24 mouse cellular contexts compared by ENCODE assay signal in genomic region chr6:97202477-97202876, GRCm38 (mm10). TPM values are rescaled to one million over a fixed set of nuclear protein-coding genes. Genes with fewer than 3 reads are reported as not detected.
DNase-seq lines count a peak whose midpoint lies in the region; ATAC-seq and TF ChIP-seq lines count a peak whose summit lies in the region.
"Had no signal": no experiment of that assay in that cellular context is flagged by ENCODE, and none has a peak within 500 bp of the region (broad histone marks: within the 10 kb centered on the region; RNA-seq: fewer than 3 reads in every experiment).

No protein-coding gene starts in this region.

- no peak for TF ChIP-seq RAD21 in CH12.LX (IDR thresholded peaks at IDR 0.05; ENCODE audit: low read depth, low read length)
- no peak for TF ChIP-seq RAD21 in MEL (IDR thresholded peaks at IDR 0.05; ENCODE audit: low read depth, low read length)

- in situ Hi-C loops in CH12.LX (cut with MboI; ENCODE audit: low pct_ligation_motif_present, low pct_unique_long_range_greater_than_20kb, low sequenced_read_pairs): loop anchor here (25.0 kb wide), 1 partner anchor 635 kb away; no protein-coding TSS in a partner anchor

- no peak overlapping the region for H3K27ac ChIP-seq in liver, embryonic 12.5 days
- no peak overlapping the region for H3K27ac ChIP-seq in CH12.LX (ENCODE audit: insufficient read depth, low read depth)
- no peak overlapping the region; the same call in 1 of the 2 replicates for H3K27ac ChIP-seq in MEL (ENCODE audit: control insufficient read depth, low read depth, low read length)
- H3K27ac ChIP-seq in kidney, embryonic 14.5 days (ENCODE audit: low read depth, low read length): no peak overlapping the region

- H3K9ac ChIP-seq in liver, embryonic 12.5 days: no peak overlapping the region
- H3K9ac ChIP-seq in CH12.LX (ENCODE audit: insufficient read depth, low read depth) (no peak overlapping the region; the same call in 1 of the 2 replicates), MEL (ENCODE audit: control insufficient read depth, low read depth, low read length, poor library complexity, severe bottlenecking) (no peak overlapping the region)
- no peak overlapping the region for H3K9ac ChIP-seq in kidney, embryonic 14.5 days (ENCODE audit: low read depth, low read length)

- peaks cover 34% of the 10 kb centered on the region for H3K4me1 ChIP-seq in liver, embryonic 12.5 days
- H3K4me1 ChIP-seq in CH12.LX (ENCODE audit: control insufficient read depth in 1 of 2, insufficient read depth in 2 of 2) (peaks cover 4 to 49% of the 10 kb centered on the region in 2 experiments), MEL (ENCODE audit: control insufficient read depth in 1 of 2, insufficient read depth in 2 of 2, low read length in 2 of 2) (peaks cover 19 to 27% of the 10 kb centered on the region in 2 experiments)
- H3K4me1 ChIP-seq in kidney, embryonic 14.5 days (ENCODE audit: control insufficient read depth, insufficient read depth, low read length): peaks cover 9% of the 10 kb centered on the region; the same call in 1 of the 2 replicates

- TF ChIP-seq EP300 in CH12.LX (IDR thresholded peaks at IDR 0.05; ENCODE audit: low read length) (no peak), MEL (IDR thresholded peaks at IDR 0.05; ENCODE audit: low read depth in 1 of 2, low read length in 2 of 2) (peak; percentile 11 to 33; a peak in 2 of 4 replicates)

- 75% methylated on average over 3 of the region's 3 CpGs for WGBS in liver, embryonic 12.5 days (ENCODE audit: insufficient replicate concordance)
- WGBS in kidney, embryonic 14.5 days: 88% methylated on average over 3 of the region's 3 CpGs

- H3K4me3 ChIP-seq in liver, embryonic 12.5 days: no peak overlapping the region
- H3K4me3 ChIP-seq in CH12.LX (replicated peaks in 1 of 3; ENCODE audit: low read depth in 2 of 3, low read length in 2 of 3, poor library complexity in 1 of 3) (no peak overlapping the region), MEL (ENCODE audit: control insufficient read depth in 1 of 2, insufficient read depth in 1 of 2, low read depth in 2 of 2, low read length in 2 of 2) (no peak overlapping the region), myocyte (no peak overlapping the region)
- H3K4me3 ChIP-seq in kidney, embryonic 14.5 days (ENCODE audit: low read length): no peak overlapping the region

- no peak for ATAC-seq in liver, embryonic 12.5 days
- ATAC-seq in kidney, embryonic 14.5 days (ENCODE audit: low FRiP score, low TSS enrichment): no peak
- ATAC-seq: activated CD4-positive, CD25-positive, alpha-beta regulatory T cell, adult 4 months; CD4-positive, CD25-positive, alpha-beta regulatory T cell, adult 4 months; Patski had no signal

- TF ChIP-seq CTCF in CH12.LX (conservative IDR thresholded peaks at IDR 0.05 in 1 of 2, IDR thresholded peaks at IDR 0.05 in 1 of 2; ENCODE audit: low read depth in 2 of 2, low read length in 2 of 2) (no peak), MEL (IDR thresholded peaks at IDR 0.05 in 2 of 3, conservative IDR thresholded peaks at IDR 0.05 in 1 of 3; ENCODE audit: control insufficient read depth in 1 of 3, insufficient read depth in 1 of 3, low read depth in 2 of 3, low read length in 3 of 3, poor library complexity in 1 of 3, severe bottlenecking in 1 of 3) (no peak)

- H3K79me2 ChIP-seq in CH12.LX (replicated peaks; ENCODE audit: control insufficient read depth, extremely low read depth, insufficient read depth, poor library complexity, severe bottlenecking) (peaks cover 43% of the 10 kb centered on the region), MEL (ENCODE audit: control insufficient read depth, insufficient read depth, low read length, poor library complexity) (peaks cover 24% of the 10 kb centered on the region), myocyte (ENCODE audit: control insufficient read depth, insufficient read depth) (peaks cover 77% of the 10 kb centered on the region)

- no peak overlapping the region for H3ac ChIP-seq in myocyte (ENCODE audit: control insufficient read depth, insufficient read length)

- no peaks in the 10 kb centered on the region for H3K9me3 ChIP-seq in liver, embryonic 12.5 days (replicated peaks)
- no peaks in the 10 kb centered on the region for H3K9me3 ChIP-seq in CH12.LX (replicated peaks; ENCODE audit: low read length)
- H3K9me3 ChIP-seq in MEL (replicated peaks; ENCODE audit: insufficient read depth, low read length): no peaks in the 10 kb centered on the region
- no peaks in the 10 kb centered on the region for H3K9me3 ChIP-seq in kidney, embryonic 14.5 days (ENCODE audit: control insufficient read depth, low read length)
- H3K9me3 ChIP-seq: G1E had no signal

- 0 out of 2 replicates have a peak overlapping the region, but pooled peaks have one; percentile 3 for H3K4me2 ChIP-seq in liver, embryonic 12.5 days
- H3K4me2 ChIP-seq in CH12.LX (ENCODE audit: insufficient read depth, low read depth, poor library complexity, severe bottlenecking): peak overlapping the region; percentile 50; the same call in 1 of the 2 replicates
- peak overlapping the region; percentile 35 for H3K4me2 ChIP-seq in myocyte (ENCODE audit: low read depth)
- no peak overlapping the region for H3K4me2 ChIP-seq in kidney, embryonic 14.5 days (replicated peaks; ENCODE audit: low read depth, low read length)

- DNase-seq in liver (no peak), CH12.LX (ENCODE audit: extremely low read depth) (no peak), MEL (ENCODE audit: low read depth, low spot score) (no peak)
- no peak for DNase-seq in cerebellum, postnatal 10 days
- no peak for DNase-seq in adrenal gland, adult 18-20 months (ENCODE audit: low spot score in 2 of 2)
- DNase-seq: adrenal gland, adult 2 months; adrenal gland, adult 8-10 months; adrenal gland, postnatal 10 days; adrenal gland, postnatal 14 days; adrenal gland, postnatal 25 days; adrenal gland, postnatal 36 days; B cell, adult 2 months; cerebellum, adult 11 months; cerebellum, adult 11-12 months; cerebellum, adult 18-20 months; cerebellum, adult 2 months; cerebellum, adult 8-10 months had no signal

- TF ChIP-seq POLR2A in CH12.LX (IDR thresholded peaks at IDR 0.05; ENCODE audit: low read depth, low read length) (no peak), MEL (IDR thresholded peaks at IDR 0.05; ENCODE audit: control insufficient read depth in 1 of 2, insufficient read depth in 1 of 2, low read depth in 1 of 2, low read length in 2 of 2, poor library complexity in 1 of 2) (no peak), myocyte (IDR thresholded peaks at IDR 0.05; ENCODE audit: insufficient read length, low read depth) (no peak)

- dilution Hi-C loops in CH12.LX (cut with MboI; ENCODE audit: extremely low pct_ligation_motif_present, extremely low pct_unique_long_range_greater_than_20kb, low sequenced_read_pairs): no loop called here

- H3K36me3 ChIP-seq in liver, embryonic 12.5 days: peaks cover 36% of the 10 kb centered on the region
- H3K36me3 ChIP-seq in CH12.LX (replicated peaks in 1 of 2; ENCODE audit: control insufficient read depth in 1 of 2, insufficient read depth in 1 of 2, low read length in 1 of 2) (peaks cover 14 to 30% of the 10 kb centered on the region in 2 experiments), MEL (ENCODE audit: control insufficient read depth in 1 of 2, insufficient read depth in 2 of 2, low read length in 2 of 2) (peaks cover 26 to 27% of the 10 kb centered on the region in 2 experiments), myocyte (ENCODE audit: control insufficient read depth, insufficient read depth) (peaks cover 26% of the 10 kb centered on the region)
- peaks cover 16% of the 10 kb centered on the region for H3K36me3 ChIP-seq in kidney, embryonic 14.5 days (ENCODE audit: control insufficient read depth, insufficient read depth, low read length)

- H3K27me3 ChIP-seq in liver, embryonic 12.5 days (replicated peaks): no peaks in the 10 kb centered on the region
- H3K27me3 ChIP-seq in CH12.LX (replicated peaks) (no peaks in the 10 kb centered on the region), MEL (ENCODE audit: control insufficient read depth in 1 of 2, insufficient read depth in 2 of 2, low read length in 2 of 2) (no peaks in the 10 kb centered on the region), myocyte (ENCODE audit: control insufficient read depth, insufficient read depth, insufficient read length) (no peaks in the 10 kb centered on the region)
- H3K27me3 ChIP-seq in kidney, embryonic 14.5 days (ENCODE audit: control insufficient read depth, insufficient read depth, low read length): no peaks in the 10 kb centered on the region
- H3K27me3 ChIP-seq: Patski had no signal

RNA-seq across cellular contexts. Expression of gene Uba3, which starts 3.0 kb away (rescaled TPM):
- polyA plus RNA-seq in liver, embryonic 12.5 days (2016; fragmentation: Nextera tagmentation; extraction: Ambion mirVana): 39.9 and 40.7 TPM in 2 replicates
- total RNA-seq in CH12.LX (2012; rRNA removed) (47.3 and 52.7 TPM in 2 replicates), CH12.LX (2014; rRNA removed) (106 and 120 TPM in 2 replicates), MEL (2012; rRNA removed) (37.1 and 43.8 TPM in 2 replicates)
- polyA plus RNA-seq in CH12.LX (2012; ENCODE audit: insufficient read length, low read depth) (55.6 and 69.5 TPM in 2 replicates), MEL (2012; ENCODE audit: insufficient read depth in 1 of 2, insufficient read length in 2 of 2, low read depth in 1 of 2, low replicate concordance in 2 of 2, missing spikeins in 1 of 2) (10 to 100 TPM in 1 of 2 experiments, not detected in 1; 38.1 TPM), myocyte (2012; fragmentation: generic; extraction: Trizol) (43.7 TPM)
- 86.5 and 89.9 TPM in 2 replicates for polyA plus RNA-seq in kidney, embryonic 14.5 days (2014; fragmentation: Nextera tagmentation; extraction: Ambion mirVana)
- total RNA-seq in adrenal gland, adult 18-20 months (2021): 10 to 100 TPM; 58.8 to 59.4 TPM

RNA-seq across cellular contexts. Expression of gene Arl6ip5, which starts 8.0 kb away (rescaled TPM):
- 35.3 and 36.6 TPM in 2 replicates for polyA plus RNA-seq in liver, embryonic 12.5 days (2016; fragmentation: Nextera tagmentation; extraction: Ambion mirVana)
- 43.6 and 45.3 TPM in 2 replicates for total RNA-seq in CH12.LX (2012; rRNA removed)
- total RNA-seq in CH12.LX (2014; rRNA removed): 115 and 118 TPM in 2 replicates
- polyA plus RNA-seq in CH12.LX (2012; ENCODE audit: insufficient read length, low read depth): 135 and 146 TPM in 2 replicates
- 38.2 and 39.4 TPM in 2 replicates for total RNA-seq in MEL (2012; rRNA removed)
- 100 to 1,000 TPM in 1 of 2 experiments, not detected in 1; 113 TPM for polyA plus RNA-seq in MEL (2012; ENCODE audit: insufficient read depth in 1 of 2, insufficient read length in 2 of 2, low read depth in 1 of 2, low replicate concordance in 2 of 2, missing spikeins in 1 of 2)
- polyA plus RNA-seq in myocyte (2012; fragmentation: generic; extraction: Trizol): 750 TPM
- 25.9 and 62.3 TPM in 2 replicates for polyA plus RNA-seq in kidney, embryonic 14.5 days (2014; fragmentation: Nextera tagmentation; extraction: Ambion mirVana)
- total RNA-seq in adrenal gland, adult 18-20 months (2021): 100 to 1,000 TPM in 1 of 2 experiments, 10 to 100 TPM in 1; 96.5 to 123 TPM

RNA-seq across cellular contexts. Expression of gene Tmf1, which starts 23.6 kb away (rescaled TPM):
- polyA plus RNA-seq in liver, embryonic 12.5 days (2016; fragmentation: Nextera tagmentation; extraction: Ambion mirVana): 19.6 and 19.9 TPM in 2 replicates
- 22.3 and 23.5 TPM in 2 replicates for total RNA-seq in CH12.LX (2012; rRNA removed)
- 12.7 and 13.7 TPM in 2 replicates for total RNA-seq in CH12.LX (2014; rRNA removed)
- polyA plus RNA-seq in CH12.LX (2012; ENCODE audit: insufficient read length, low read depth): 25.1 and 26.4 TPM in 2 replicates
- total RNA-seq in MEL (2012; rRNA removed): 19.2 and 21.9 TPM in 2 replicates
- 10 to 100 TPM in 1 of 2 experiments, not detected in 1; 13.5 TPM for polyA plus RNA-seq in MEL (2012; ENCODE audit: insufficient read depth in 1 of 2, insufficient read length in 2 of 2, low read depth in 1 of 2, low replicate concordance in 2 of 2, missing spikeins in 1 of 2)
- 11.7 TPM for polyA plus RNA-seq in myocyte (2012; fragmentation: generic; extraction: Trizol)
- 33.6 and 36.7 TPM in 2 replicates for polyA plus RNA-seq in kidney, embryonic 14.5 days (2014; fragmentation: Nextera tagmentation; extraction: Ambion mirVana)
- total RNA-seq in adrenal gland, adult 18-20 months (2021): 10 to 100 TPM; 45.6 to 59.7 TPM

RNA-seq across cellular contexts. Expression of gene Lmod3, which starts 50.1 kb away (rescaled TPM):
- 0.05 and 0.10 TPM in 2 replicates for polyA plus RNA-seq in liver, embryonic 12.5 days (2016; fragmentation: Nextera tagmentation; extraction: Ambion mirVana)
- total RNA-seq in CH12.LX (2012; rRNA removed): not detected in 2 replicates
- total RNA-seq in CH12.LX (2014; rRNA removed): not detected in 2 replicates
- polyA plus RNA-seq in CH12.LX (2012; ENCODE audit: insufficient read length, low read depth): not detected in 2 replicates
- total RNA-seq in MEL (2012; rRNA removed): not detected in 2 replicates
- polyA plus RNA-seq in MEL (2012; ENCODE audit: insufficient read depth in 1 of 2, insufficient read length in 2 of 2, low read depth in 1 of 2, low replicate concordance in 2 of 2, missing spikeins in 1 of 2): not detected
- 55.6 TPM for polyA plus RNA-seq in myocyte (2012; fragmentation: generic; extraction: Trizol)
- polyA plus RNA-seq in kidney, embryonic 14.5 days (2014; fragmentation: Nextera tagmentation; extraction: Ambion mirVana): 0.09 TPM in 1 of 2 replicates, not detected in the other
- under 1 TPM in 1 of 2 experiments, not detected in 1; 0.45 TPM for total RNA-seq in adrenal gland, adult 18-20 months (2021)
- total RNA-seq: adrenal gland, adult 2 months; adrenal gland, postnatal 14 days; adrenal gland, postnatal 25 days; adrenal gland, postnatal 36 days had no signal
- polyA plus RNA-seq: activated CD4-positive, CD25-positive, alpha-beta regulatory T cell, adult 4 months; adrenal gland, adult 2 months; G1E; Patski had no signal

RNA-seq across cellular contexts. Expression of gene Eogt, which starts 53.5 kb away (rescaled TPM):
- 2.9 and 3.7 TPM in 2 replicates for polyA plus RNA-seq in liver, embryonic 12.5 days (2016; fragmentation: Nextera tagmentation; extraction: Ambion mirVana)
- total RNA-seq in CH12.LX (2012; rRNA removed): 10.9 and 11.4 TPM in 2 replicates
- 8.0 and 10.1 TPM in 2 replicates for total RNA-seq in CH12.LX (2014; rRNA removed)
- polyA plus RNA-seq in CH12.LX (2012; ENCODE audit: insufficient read length, low read depth): 13.4 and 13.9 TPM in 2 replicates
- total RNA-seq in MEL (2012; rRNA removed): 4.2 and 6.0 TPM in 2 replicates
- polyA plus RNA-seq in MEL (2012; ENCODE audit: insufficient read depth in 1 of 2, insufficient read length in 2 of 2, low read depth in 1 of 2, low replicate concordance in 2 of 2, missing spikeins in 1 of 2): 1 to 10 TPM in 1 of 2 experiments, not detected in 1; 8.3 TPM
- polyA plus RNA-seq in myocyte (2012; fragmentation: generic; extraction: Trizol): 4.4 TPM
- polyA plus RNA-seq in kidney, embryonic 14.5 days (2014; fragmentation: Nextera tagmentation; extraction: Ambion mirVana): 7.0 and 18.0 TPM in 2 replicates
- 10 to 100 TPM; 20.4 to 27.1 TPM for total RNA-seq in adrenal gland, adult 18-20 months (2021)
